Mouse (Mus musculus) A20 (cell line): ENCODE results near the gene Znrf1.

Experiments
- DNase-seq: peaks from one replicate; pipeline ENCODE4 v3.0.0-alpha.2; 2011; ENCODE audit warnings: low read depth, low spot score

The Znrf1 gene

DNA sequence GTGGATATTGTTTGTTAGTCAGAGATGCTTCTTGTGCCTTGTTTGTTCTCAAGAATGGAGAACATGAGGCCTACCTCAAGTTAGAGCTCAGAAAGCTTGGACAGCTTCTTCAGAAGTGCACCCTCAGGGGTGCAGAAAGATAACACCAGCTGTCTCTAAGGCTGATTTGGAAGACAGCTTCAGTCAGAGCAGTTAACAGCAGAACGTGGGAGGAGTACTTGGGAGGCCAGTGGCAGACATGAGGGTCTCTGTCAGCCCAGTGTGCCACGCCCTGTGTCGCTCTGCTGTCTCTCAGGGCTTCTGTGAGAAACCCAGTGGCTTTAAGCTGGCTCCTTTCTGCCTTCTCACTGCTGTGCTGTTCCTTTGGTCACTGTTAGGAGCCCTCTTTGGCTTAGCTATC is 32.1 kb downstream of the Znrf1 start:
- DNase-seq: no peak

DNA sequence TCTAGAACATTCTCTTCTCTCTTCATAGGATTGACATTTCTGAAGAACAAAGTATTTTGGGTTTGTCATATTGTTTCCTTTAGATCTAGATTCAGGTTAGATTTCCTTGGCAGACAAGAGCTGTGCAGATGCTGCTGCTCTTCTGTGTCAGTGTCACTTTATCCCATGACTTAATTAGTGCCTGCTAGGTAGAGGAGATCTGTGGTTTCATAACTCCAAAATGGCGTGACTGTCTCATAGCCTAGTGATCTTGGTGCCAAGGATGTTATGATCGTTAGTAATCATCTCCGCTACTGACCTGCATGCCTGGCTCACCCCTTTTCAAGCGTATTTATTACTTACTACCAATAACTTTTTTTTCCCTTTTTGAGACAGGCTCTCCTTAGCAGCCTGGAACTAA is 34.0 kb downstream of the Znrf1 start:
- no peak for DNase-seq

DNA sequence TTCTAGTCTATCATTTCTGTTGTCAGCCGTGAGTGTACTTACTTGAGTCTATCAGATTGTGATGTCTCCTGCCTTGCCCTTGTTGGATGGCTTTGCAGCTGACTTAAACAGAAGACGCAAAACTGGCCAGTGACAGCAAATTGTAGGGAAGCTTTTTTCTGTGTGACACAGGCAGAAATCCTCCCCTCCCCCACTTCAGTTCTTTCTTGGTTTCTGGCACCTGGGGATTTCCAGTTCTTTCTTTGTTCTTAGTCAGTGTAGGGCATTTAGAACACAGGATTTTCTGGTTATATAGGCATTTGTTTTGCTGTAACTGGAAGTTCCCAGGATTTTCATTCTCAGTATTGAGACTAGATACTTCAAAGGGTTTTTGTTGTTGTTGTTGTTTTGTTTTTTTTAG is 34.5 kb downstream of the Znrf1 start:
- peak; percentile 80 for DNase-seq

DNA sequence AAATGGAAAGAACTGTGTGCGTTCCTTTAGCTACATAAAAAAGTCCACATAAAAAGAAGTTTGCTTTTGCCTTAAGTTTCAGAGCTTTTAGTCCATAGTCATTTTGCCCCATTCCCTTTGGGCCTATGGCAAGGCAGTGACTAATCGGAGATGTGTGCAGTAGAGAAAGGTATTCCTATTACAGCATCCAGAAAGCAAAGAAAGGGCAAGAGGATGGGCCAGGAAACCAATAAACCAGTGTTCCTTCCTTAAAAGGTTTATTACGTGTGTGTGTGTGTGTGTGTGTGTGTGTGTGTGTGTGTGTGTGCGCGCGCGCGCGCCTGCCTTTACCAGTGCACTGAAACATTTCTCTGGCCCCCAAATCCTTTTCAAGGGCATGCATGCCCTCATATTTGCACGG is 35.8 kb downstream of the Znrf1 start:
- peak; percentile 30 for DNase-seq

DNA sequence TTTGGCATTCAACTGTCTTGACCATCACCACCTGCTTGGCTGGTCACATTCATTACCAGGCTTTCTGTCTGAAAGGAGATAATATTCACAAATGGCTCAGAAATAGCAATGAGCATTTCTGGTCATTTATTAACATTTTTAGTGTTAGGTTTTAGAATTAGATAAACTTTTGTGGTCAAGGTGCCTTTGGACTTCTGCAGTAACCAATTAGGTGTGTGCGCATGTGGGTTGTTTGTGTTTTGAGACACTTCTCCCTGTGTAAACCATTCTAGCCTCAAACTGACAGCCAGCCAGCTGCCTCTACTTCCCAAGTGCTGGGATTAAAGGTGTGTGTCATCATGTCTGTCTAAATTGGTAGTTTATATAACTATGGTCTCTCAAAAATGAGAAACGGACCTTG is 36.5 kb downstream of the Znrf1 start:
- no peak for DNase-seq

DNA sequence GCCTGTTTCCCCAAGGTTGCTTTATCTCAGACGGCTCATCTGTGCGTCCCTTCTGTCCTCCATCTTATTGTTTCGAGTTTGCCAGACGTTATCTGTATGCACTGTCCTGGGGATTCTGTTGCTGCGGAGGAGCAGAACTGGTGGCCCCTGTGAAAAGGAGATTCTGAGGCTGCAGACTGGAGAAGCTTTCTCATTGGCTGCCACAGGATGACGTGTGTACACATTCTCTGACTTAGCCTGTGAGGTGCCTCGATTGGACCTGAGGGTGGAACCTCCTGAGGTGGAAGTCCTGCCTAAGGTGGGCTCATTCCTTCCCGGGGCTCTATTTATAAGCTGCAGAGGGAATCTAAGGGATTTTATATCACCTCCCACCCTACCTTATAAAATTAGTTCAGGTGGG is 37.7 kb downstream of the Znrf1 start:
- peak; percentile 82 for DNase-seq

DNA sequence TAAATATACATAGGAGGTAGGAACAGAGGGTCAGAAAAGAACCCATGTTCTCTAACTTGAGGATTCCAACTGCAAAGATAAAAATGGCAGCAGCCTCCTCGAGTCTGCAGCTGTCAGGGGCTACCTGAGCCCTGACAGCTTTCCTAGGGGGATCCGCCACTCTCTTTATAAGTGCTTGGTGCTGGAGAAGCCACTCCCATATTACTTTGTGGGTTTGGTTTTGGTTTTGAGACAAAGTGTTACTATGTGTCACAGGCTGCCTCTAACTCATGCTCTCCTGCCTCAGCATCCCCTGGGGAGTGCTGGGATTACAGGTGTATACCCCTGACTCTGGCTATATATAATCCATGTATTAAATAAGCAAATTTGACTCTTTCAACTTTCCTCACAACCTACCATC is 38.1 kb downstream of the Znrf1 start:
- DNase-seq: no peak

DNA sequence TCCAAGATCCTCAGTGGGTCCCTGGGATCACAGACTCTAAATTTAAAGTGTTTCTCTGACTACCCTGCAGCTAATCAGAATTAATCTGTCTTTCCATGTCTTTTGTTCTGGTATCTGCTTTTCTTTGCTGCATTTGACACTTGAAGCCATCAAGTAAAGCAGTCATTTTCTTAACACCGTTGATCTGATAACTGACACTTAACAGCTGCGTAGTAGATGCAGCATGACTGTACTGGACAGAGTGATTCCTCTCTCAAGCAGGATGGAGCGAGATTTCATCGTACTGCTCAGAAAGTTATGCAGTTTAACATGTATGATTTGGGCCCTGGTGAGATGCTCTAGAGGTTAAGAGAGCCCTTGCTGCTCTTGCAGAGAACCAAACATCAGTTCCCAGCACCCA is 39.6 kb downstream of the Znrf1 start:
- no peak for DNase-seq

DNA sequence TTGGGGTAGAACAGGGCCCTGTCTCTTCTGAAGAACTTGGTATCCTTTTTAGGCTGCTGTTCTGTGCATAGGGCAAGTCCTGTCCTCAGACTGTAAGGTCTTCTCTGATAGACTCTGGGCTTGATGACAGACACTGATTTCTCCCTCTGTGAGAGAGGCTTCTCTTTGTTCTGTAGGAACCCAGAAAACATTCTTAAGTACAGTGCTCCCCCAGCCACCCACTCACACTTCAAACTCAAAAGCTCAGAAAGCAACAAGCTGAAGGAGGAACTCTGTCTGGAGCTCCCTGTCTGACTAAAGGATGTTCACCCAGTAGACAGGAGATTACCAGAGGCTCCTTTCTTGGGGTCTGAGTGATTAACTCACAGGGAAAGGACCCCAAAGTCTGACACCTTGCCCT is 40.6 kb downstream of the Znrf1 start:
- no peak for DNase-seq

DNA sequence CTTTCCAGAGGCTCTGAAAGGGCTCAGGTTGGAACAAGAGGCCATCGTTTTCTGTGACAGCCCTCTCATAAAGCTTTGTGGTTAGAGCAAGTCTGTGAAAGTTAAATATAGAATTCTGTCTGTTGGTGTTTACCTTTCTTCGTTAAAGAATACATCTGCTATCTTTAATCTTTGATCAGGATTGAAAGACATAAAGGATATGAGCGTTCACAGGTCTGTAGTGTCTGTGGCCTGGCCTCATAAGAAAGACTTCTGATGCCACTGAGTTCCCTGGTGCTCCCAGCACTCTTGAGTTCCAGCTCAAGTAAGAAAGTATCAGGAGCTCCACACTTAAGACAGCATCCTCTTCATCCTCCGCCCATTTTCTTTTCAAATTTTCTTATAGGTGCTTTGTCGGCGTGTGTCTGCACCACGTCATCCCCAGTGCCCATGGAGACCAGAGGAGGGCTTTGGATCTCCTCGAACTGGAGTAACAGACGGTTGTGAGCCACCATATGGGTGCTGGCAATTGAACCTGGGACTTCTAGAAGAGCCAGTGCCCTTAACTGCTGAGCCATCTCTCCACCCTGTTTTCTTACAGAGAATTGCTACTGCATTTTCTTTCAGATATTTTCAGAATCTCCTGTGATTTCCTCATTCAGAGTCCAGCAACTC is 42.1 kb downstream of the Znrf1 start:
- DNase-seq: no peak

DNA sequence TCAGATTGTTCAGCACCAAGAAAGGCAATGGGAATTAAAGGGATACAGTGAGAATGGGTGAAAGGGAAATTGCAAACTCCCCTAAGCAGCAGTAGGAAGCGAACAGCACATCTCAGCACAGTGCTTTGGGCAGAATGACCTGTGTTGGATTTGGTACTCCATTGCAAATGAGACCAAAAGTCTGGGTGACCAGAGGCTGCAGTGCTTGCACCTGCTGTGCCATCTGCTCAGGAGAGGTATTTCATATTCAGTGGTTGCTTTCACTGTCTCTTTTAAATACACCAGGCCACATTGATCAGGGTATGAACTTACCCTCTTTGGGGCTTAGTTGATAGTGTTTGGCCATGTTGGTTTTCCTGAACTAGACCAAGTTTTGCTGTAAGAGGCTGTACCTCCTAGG is 43.4 kb downstream of the Znrf1 start:
- no peak for DNase-seq

DNA sequence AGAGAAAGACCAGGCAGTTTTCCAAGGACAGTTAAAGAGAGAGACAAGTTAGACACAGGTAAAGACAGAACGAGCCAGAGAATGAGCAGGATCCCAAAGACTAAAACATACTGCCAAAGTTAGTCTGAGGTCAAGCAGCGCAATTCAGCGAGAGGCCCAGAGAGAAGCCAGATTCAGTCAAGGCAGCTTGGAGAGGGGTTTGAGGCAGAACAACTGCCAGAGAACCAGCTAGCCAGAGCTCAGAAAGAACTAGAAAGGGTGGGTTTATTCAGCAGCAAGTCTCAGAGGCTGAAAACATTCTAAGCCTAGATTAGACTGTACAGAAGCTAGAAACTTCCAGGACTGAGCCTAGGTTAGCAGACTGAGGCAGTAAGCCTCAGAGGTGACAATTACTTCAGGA is 44.4 kb downstream of the Znrf1 start:
- DNase-seq: no peak

DNA sequence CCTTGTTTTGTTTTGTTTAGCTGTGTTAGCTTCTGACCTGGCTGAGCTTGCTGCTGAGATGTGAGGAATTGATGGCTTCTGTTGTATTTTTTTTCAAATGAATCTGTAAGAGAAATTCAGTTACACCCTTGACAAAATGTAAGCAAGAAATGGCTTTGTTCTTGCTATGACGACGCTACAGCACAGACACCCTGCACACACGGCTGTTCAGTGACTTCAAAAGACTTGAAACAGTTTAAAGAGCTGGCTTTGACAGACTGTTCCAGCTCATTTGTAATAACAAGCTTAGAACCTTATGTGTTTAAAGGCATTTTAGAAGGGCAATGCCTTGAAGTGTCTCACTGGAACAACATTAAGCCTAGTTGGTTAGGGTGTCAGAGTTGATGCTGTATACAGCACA is 46.5 kb downstream of the Znrf1 start:
- DNase-seq: no peak

DNA sequence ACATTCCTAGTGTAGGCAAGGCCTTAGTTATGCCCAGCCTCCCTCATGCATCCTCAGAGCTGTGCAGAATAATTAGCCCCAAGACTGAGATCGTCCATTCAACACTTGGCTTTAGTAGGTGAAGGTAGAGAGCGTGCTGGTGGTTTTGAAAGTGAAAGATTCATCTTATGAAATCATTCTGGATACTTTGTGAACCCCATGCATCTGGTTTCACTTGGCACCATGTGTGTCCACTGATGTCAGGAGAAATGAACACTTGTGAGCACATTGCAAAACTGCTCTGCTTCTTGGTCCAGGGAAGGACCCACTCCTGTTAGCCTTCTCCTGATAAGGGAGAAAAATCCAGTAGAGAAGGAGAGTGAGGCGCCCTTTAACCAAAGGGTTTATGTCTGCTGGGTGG is 49.0 kb downstream of the Znrf1 start:
- no peak for DNase-seq

DNA sequence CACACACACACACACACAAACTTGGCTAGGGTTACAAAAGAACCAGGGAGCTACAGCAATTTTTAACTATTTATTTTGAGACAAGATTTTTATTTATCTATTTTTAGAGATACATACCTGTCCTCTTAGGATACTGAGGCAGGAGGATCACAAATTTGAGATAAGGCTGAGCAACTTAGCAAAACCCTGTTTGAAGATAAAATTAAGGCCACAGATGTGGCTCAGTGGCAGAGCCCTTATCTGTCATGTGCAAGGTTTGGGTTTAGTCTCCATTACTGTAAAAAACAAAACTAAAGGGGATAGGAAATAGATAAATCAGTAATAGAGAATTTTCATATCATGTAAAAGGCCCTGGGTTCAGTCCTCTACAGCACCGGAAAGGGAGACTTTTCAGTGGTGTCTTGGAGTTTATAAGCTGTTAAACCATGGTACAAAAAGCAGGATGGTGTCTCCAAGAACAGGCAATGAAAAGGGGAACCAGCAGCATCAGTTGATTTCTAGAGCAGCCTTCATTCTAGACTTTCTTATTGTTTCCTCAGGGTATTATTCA is 51.7 kb downstream of the Znrf1 start:
- no peak for DNase-seq

DNA sequence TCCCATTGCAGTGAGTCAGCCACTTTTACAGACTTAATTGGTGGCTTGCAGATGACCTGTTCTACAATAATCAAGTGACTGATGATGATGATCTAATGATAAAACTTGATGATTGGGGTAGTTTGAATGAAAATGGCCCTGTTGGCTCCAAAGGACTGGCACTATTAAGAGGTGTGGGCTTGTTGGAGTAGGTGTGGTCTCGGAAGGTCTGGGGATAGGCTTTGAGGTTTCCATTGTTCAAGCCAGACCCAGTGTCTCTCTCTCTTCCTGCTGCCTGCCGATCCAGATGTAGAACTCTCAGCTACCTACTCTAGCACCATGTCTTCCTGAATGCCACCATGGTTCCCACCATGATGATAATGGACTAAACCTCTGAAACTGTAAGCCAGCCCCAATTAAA is 52.4 kb downstream of the Znrf1 start:
- DNase-seq: no peak

DNA sequence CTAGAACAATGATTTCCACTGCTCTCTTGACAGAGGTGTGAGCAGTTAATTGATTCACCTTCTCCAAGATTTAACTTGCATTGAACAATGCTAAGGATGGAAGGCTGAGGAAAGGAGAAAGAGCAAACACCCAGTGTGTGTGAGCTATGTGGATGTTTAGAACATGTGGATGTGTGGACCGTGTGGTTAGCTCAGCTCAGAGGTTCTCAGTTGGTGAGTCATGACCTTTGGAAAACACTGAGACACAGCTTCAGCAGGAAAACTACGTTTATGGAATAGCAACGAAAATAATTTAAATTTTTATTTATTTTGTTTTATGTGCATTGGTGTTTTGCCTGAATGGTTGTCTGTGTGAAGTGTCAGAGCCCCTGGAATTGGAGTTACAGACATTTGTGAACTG is 54.3 kb downstream of the Znrf1 start:
- DNase-seq: no peak

DNA sequence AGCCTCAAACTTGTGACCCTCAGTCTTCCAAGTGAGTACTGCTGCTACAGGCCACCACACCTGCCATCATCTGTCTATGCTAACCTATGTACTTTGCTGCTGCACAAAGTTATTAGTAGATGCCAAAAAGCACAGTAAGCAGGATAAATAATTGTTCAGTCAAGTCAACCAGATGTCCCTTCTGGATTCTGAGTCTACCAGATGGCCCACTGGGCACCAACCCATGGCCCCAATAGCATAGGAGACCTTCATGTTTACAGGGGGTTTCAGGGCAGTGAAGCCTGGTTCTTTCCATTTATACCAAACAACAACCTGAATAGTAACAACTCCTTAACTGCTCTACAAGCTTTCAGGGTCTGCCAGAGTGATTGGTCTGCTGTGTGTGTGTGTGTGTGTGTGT is 55.3 kb downstream of the Znrf1 start:
- no peak for DNase-seq

DNA sequence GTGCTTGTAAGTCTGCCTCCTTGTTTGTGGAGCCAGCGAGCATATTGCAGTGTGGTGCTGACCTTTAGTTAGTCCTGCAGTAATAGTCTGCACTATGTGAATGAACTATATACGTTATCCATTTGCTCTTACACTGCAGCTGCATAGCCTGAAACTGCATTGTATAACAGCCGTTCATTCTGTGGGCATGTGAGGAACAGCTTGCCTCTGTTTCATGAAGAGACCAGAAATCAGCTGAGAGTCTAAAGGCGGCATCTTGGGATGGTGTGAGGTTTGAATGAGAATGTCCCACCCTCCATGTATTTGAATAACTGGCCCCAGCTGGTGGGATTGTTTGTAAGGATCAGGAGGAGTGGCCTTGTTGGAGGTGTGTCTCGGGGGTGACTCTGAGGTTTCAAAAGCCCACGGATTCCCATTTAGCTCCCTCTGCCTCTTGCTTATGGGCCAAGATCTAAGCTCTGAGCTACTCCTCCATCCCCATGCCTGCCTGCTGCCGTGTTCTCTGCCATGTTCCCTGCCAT is 56.6 kb downstream of the Znrf1 start:
- no peak for DNase-seq

DNA sequence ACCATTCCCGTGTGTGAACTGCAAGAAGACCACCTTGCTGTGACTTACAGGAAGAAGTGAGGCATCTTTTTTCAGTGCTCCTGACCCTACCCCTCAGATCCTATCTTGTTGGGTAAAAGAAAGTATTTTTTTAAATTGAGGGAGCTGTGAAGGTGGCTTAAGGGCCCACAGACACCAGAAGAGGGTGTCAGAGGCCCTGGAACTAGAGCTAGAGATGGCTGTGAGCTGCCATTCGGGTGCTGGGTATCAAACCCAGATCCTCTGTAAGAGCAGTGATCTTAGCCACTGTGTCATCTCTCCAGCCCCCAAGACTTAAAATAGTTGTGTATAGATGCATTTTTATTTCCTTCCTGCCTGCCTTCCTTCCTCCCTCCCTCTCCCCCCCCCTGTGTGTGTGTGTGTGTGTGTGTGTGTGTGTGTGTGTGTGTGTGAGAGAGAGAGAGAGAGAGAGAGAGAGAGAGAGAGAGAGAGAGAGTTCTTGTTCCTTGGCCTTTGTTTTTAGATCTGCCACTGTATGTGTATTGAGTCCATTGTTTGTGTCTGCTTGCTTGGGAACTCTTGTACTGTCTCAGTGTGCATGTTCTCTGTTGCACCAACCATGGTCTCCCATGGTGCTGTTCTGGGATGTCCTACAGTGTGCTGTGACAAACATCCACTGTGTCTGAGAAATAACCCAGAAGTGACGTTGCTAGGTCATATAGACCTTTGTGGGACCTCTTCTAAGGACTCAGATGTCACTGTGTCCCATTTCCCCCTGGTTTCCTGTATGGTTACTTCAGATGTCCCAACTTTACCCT is 58.3 kb downstream of the Znrf1 start:
- DNase-seq: no peak

DNA sequence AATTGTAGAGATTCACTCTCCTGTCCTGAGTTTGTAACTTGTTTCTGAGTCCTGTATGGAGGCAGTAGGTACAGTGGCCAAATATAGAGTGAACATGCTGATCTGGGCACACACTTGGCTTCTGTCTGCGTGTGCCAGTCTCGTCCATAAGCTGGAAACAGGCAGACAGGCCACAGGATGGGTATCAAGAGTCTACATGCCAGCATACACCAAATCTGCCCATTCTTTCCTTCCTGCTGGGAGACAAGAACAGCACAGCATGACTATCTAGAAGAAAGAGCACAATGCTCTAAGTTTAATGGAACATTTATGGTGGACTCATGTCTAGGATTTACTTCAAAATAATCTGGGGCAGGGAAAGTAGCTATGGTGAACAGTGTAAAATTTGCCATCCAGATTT is 59.1 kb downstream of the Znrf1 start:
- DNase-seq: no peak

DNA sequence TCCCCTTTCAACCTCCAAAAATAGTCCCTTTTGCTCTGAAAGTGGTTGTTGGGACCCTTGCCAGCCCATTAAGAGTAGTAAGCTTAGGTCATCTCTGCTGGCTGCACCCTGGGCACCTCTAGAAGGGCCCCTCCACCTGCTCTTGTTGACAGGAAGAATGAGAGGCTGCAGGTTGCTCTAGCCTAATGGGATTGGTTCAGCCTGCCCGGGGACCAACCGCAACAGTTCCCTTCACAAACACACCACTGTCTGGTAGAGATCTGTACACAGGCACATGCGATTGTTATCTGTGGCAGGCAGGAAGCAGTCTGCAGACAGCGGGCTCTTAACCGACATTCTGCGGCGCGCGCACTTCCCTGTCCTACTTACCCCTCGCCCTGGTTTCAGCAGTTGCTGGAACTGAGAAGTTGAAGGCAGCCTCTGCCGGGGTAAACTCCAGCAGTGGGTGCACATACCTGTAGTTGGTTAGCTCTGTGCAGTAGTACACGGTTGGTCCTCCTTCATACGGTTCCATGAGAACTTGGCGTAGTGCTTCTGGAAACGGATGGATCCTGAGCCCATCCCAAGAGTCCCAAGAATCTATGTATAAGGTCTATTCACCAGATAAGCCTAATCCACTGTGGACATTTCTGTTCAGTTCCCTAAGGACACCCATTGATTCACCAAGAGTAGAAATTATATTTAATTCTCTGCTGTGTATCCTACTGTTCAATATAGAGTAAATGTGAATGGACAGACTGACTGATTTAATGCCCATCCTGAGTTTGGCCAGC is 60.0 kb downstream of the Znrf1 start:
- DNase-seq: no peak
